Mouse (Mus musculus) heart, postnatal 0 days (tissue): Measurements from ENCODE around the gene Zbtb21.

ENCODE experiments used
- CTCF ChIP-seq: IDR thresholded peaks from 2 replicates; pipeline ENCODE4 v1.5.1; 2016; ENCODE audit warnings: antibody characterized with exemption, control low read depth, low read depth
- EP300 ChIP-seq: IDR thresholded peaks from 2 replicates; pipeline ENCODE4 v1.6.1; 2016; ENCODE audit warnings: antibody characterized with exemption, low read depth

DNA sequence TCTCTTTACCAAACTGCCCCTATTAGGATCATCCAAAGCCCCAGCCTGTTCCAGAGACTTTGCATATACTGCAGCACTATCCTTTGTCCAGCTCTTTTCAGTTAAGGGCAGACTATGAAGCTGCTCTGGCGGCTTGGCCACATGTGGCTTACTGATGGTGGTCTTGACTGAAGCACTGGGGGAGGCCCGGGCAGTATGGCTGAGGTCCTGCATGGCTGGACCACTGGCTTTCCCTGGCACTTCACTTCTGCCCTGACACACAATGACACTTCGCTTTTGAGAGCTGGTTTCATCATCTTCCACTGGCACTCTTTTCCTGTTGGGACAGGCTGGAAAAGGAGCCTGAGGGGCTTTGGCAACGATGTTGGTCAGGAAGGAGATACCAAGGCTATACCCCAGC, 10.1 kb downstream of the Zbtb21 start:
- no peak for TF ChIP-seq CTCF
- no peak for TF ChIP-seq EP300
